Mouse (Mus musculus): ENCODE measurements around the gene Nudt4.

The Nudt4 gene

GRCm38 (mm10) chr10:95563851-95564845 lies at the start of gene Nudt4:
Nudt4 (minus strand) TSS chr10:95564146.
- DNase-seq (ENCODE audit: low spot score in 2 of 2): peak; percentile 72 to 79

- no peak for DNase-seq (ENCODE audit: low spot score in 2 of 2)
Observed at GRCm38 (mm10) chr10:95611331-95611721, 47.4 kb upstream of the Nudt4 start.

- DNase-seq (ENCODE audit: low spot score in 2 of 2): no peak
Observed at GRCm38 (mm10) chr10:95610666-95611330, 46.9 kb upstream of the Nudt4 start.

GRCm38 (mm10) chr10:95604979-95605613 lies 41.1 kb upstream of the Nudt4 start:
- peak; percentile 20 to 34 for DNase-seq (ENCODE audit: low spot score in 2 of 2)

GRCm38 (mm10) chr10:95600527-95600926 lies 36.6 kb upstream of the Nudt4 start:
- no peak for DNase-seq (ENCODE audit: low spot score in 2 of 2)

GRCm38 (mm10) chr10:95599740-95600139 lies 35.8 kb upstream of the Nudt4 start:
- peak in 1 of 2 experiments; percentile 53 for DNase-seq (ENCODE audit: low spot score in 2 of 2)

GRCm38 (mm10) chr10:95598056-95598587 lies 34.2 kb upstream of the Nudt4 start:
- DNase-seq (ENCODE audit: low spot score in 2 of 2): no peak

- no peak for DNase-seq (ENCODE audit: low spot score in 2 of 2)
Observed at GRCm38 (mm10) chr10:95595852-95596639, 32.1 kb upstream of the Nudt4 start.

- no peak for DNase-seq (ENCODE audit: low spot score in 2 of 2)
Observed at GRCm38 (mm10) chr10:95594414-95594813, 30.5 kb upstream of the Nudt4 start.

GRCm38 (mm10) chr10:95591257-95591656 lies 27.3 kb upstream of the Nudt4 start:
- DNase-seq (ENCODE audit: low spot score in 2 of 2): no peak

- DNase-seq (ENCODE audit: low spot score in 2 of 2): no peak
Observed at GRCm38 (mm10) chr10:95590196-95590595, 26.2 kb upstream of the Nudt4 start.

- DNase-seq (ENCODE audit: low spot score in 2 of 2): no peak
Observed at GRCm38 (mm10) chr10:95589196-95589595, 25.2 kb upstream of the Nudt4 start.

- no peak for DNase-seq (ENCODE audit: low spot score in 2 of 2)
Observed at GRCm38 (mm10) chr10:95587509-95588220, 23.7 kb upstream of the Nudt4 start.

GRCm38 (mm10) chr10:95585554-95585953 lies 21.6 kb upstream of the Nudt4 start:
- no peak for DNase-seq (ENCODE audit: low spot score in 2 of 2)

- DNase-seq (ENCODE audit: low spot score in 2 of 2): no peak
Observed at GRCm38 (mm10) chr10:95577567-95577950, 13.6 kb upstream of the Nudt4 start.

GRCm38 (mm10) chr10:95576876-95577566 lies 13.1 kb upstream of the Nudt4 start:
- DNase-seq (ENCODE audit: low spot score in 2 of 2): no peak

GRCm38 (mm10) chr10:95575839-95576380 lies 12.0 kb upstream of the Nudt4 start:
- no peak for DNase-seq (ENCODE audit: low spot score in 2 of 2)

GRCm38 (mm10) chr10:95574994-95575393 lies 11.0 kb upstream of the Nudt4 start:
- DNase-seq (ENCODE audit: low spot score in 2 of 2): no peak

GRCm38 (mm10) chr10:95569441-95569840 lies 5.5 kb upstream of the Nudt4 start:
- DNase-seq (ENCODE audit: low spot score in 2 of 2): no peak

- DNase-seq (ENCODE audit: low spot score in 2 of 2): no peak
Observed at GRCm38 (mm10) chr10:95568016-95568415, 4.1 kb upstream of the Nudt4 start.
